Mouse (Mus musculus) cerebellum, postnatal 25 days (tissue): ENCODE measurements around the gene Sorl1.

Source experiments
- DNase-seq, 2 experiments: peaks; one replicate each; pipeline ENCODE4 v3.0.0; 2021; ENCODE audit warnings: mixed read lengths in 2 of 2

Gene Sorl1

DNA sequence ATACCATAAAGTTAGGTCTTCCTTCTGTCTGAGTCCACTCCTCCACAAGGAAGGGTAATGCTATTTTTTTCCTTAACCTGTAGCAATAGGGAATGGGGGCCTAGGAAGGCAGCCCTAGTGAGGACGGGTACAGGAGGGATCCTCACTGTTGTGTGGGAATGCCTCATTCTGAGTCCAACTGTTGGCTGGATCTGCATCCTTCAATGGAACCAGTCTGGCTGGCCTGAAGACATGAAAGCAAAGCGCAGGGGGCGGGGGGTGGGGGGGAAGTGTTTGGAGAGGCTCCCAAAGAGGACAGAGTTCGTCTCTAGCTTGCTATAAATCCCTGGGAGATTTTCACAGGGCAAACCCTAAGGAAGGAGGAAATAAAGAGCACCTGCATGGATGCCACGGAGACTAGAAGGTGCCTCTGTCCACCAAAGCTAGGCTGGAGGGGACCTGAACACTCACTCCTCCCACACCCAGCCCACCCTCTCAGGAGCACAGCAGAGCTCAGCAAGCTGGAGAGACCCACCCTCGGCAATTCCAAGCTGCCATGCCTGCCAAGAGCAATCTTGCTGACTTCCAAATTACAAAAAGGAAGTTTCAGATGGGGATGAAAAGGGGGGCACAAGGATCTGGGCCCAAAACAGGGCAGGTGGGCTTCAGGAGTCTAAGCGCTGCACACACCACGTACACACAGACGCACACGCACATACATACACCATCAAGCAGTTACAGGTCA is 2.3 kb downstream of the Sorl1 start:
- DNase-seq, result peak; percentile 53 to 54

DNA sequence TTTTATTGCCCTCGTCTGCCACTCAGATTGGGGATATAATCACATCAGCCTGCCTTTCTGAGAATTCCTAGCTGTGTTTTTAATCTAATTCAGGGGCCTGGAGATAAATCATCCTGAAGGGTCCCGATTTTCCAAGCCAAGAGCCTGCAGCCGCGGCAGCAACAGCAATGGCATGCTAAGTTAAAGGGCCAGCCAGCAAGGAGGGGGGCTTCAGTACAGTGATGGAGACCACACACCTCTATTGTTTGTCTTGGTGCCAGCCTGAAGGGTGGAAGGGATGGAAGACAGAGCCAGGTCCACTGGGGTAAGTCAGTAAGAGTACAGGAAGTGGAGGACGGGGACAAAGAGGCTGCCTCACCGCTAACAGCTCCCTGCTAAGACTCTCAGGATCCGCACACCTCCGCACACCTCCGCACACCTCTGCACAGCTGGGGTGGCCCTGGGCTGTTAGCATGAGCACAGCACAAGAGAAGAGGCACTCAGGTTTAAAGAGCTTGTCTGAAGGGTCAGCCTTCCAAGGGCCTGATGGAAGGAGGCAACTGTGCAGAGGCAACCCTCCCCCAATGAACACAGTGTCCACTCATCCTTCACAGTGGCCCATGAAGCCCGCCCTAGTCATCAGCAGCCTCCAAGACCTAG is 7.6 kb downstream of the Sorl1 start:
- no peak for DNase-seq

DNA sequence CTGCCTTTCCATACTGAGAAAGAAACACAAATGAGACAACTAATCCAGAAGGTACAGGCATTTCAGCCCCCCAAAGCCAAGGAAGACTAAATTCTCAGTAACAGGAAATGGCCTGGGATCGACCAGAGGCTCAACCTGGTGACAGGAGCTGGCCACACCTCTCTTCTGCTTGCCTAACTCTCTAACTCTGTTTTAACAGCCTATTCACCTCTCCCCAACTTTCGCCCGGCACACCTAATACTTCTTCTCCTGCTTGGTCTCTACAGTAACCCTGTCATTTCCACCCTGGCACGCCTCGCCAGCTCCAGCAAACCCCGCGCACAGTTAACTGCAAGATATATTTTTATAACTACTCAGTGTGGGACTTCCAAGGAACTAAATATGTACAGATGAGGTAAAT is 9.0 kb downstream of the Sorl1 start:
- DNase-seq, result no peak

DNA sequence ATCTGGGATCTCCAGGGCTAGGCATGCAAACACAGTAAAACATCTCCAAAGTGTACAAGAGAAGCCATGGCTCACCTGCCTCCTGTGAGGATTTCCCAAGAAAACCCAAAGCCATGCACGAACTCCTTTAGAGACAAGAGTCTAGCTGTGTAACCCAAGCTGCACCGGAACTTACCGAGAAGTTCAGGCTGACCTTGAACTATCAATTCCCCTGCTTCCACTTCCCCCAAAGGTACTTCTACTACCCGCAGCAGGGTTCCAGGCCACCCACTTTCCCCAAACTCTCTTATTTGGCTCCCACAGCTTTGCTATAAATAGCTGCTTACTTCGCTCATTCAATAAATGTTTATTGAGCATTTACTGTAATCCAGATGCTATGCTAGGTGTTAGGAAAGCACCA is 10.8 kb downstream of the Sorl1 start:
- no peak for DNase-seq

DNA sequence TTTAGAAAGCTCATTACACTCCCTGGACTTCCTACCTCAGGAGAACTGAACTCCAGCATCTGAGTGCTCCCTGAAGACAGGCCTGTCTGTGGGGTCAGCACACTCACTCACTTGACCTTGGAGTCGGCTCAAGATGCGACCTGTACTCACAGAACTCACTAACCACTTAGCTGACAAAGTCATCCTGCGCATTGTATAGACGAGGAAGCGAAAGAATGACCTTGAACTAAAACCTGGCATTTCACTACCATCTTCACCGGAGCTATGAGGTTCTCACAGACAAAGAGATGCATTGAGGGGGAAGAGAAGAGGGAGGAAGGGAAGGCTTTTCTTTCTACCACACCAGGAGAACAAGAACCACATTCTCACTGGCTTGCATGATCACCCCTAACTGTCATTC is 11.4 kb downstream of the Sorl1 start:
- DNase-seq, result no peak

DNA sequence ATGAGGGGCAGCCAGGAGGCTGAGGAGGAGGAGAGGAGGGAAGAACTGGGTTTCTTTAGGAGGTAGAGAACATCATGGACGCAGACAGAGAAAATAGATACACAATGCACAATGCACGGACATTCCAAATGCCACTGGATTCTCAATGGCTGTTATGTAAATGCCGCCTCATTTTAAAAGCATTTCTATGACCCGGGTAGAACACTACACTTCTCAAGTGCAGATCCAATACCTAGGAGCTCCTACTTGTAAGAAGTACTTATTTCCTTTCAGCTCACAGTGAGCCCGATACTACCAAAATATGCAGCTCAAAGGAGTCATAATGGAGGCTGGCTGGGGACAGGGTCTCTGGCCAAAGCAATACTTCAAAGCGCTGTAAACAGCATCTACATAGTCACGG is 12.8 kb downstream of the Sorl1 start:
- no peak for DNase-seq

DNA sequence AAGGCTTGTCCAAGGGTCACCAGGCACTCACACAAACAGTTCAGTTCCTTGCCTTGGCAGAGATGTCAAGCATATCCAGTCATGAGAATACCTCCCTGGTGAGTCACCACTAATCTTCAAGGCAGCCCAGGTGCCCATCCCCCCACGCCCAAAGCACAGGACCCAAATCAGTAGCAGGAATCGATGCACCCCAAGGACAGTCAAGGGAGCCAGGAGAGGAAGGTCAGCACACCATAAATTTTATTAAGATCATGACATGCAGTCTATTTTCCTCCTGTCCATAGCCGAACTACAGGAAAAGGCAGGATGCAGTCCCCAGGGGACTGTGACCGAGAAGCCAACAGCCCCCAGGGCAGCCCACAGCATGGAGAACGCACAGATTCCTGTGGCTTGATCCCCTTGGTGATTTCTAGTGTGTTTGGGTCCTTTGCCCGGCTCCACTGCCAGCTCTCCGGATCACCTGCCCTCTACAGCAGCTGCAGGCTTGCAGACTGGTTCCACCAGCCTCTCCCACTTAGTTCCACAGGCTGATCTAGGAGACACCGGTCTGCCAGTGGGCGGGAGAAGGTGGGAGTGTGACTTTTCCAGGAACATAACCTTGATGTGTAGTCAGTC is 14.2 kb downstream of the Sorl1 start:
- peak; percentile 55 to 75 for DNase-seq

DNA sequence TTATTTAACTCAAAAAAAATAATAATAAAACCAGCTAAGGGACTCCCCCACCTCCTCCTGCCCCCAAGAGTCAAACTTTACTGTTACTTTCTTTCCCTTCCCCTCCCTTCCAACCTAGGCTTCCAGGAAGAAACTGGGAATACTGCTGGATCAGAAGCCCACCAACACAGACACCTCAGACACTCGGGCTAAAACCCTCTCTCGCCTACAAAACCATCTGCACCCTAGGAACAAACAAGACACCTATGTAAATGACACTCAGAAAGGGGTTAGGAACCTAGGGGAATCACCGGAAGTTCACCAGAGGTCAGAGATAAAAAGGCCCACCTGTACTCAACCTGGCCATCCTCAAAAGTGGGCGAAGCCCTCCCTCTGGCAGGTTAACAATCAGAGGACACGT is 15.0 kb downstream of the Sorl1 start:
- no peak for DNase-seq

DNA sequence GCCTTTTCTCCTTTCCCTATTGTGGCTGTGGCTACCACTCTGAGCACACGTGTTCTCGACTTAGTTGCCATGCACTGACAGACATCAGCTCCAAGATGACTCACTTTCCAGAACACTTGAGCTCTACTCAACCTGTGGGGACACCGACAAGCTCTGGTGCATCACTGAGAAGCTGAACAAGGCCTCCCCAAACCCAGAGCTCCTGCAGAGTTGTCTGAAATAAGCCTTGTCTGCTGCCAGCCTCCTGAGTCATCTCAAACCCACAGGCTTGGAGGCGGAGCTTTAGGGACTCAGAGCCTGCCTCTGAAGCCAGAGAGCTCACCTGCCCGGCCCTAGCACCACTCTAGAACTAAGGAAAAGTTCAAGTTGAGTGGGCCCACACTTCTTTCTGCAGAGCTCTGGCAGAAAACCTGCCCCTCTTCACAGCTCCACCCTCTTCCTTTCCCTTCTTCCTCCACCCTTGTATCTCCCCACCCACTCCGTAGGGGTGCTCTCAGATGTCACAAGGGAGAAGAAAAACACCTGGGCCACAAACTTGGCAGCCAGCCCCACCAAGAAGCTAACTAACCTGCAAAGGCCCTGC is 15.6 kb downstream of the Sorl1 start:
- peak; percentile 76 to 83 for DNase-seq

DNA sequence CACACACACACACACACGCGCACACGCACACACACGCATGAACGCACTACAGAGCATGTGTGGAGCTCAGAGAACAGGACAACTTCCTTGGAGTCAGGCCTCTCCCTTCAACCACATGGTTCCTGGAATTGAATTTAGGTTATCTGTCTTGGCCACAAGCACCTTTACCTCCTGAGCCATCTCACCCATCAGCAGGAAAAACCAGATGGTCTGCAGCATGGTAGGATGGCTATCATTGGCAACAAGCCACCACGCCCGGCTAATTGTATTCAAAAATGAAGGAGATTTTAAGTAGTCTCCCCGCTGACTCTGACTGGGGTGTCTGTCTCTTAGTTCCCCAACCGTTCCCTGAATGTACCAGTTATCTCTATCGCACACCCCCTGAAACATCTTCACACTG is 17.0 kb downstream of the Sorl1 start:
- peak; percentile 90 to 95 for DNase-seq

DNA sequence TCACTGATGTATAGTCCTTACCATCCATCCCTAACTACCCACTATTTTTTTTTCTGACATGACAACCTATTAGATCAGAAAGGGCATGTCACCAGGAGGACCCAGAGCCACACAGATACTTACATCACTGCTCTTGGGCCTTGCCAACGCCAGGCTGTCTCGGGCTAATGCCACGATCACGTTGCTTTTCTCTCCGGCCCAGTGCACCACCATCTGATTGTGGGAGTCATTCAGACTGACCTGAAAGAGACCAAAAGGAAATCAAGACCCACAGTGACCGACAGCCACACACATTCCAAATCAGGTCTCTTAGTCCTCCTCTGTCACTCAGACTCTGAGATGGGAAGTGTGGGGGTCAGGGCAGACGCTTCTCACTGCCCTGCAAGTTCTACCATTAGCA is 17.8 kb downstream of the Sorl1 start:
- peak in 1 of 2 experiments; percentile 55 for DNase-seq

DNA sequence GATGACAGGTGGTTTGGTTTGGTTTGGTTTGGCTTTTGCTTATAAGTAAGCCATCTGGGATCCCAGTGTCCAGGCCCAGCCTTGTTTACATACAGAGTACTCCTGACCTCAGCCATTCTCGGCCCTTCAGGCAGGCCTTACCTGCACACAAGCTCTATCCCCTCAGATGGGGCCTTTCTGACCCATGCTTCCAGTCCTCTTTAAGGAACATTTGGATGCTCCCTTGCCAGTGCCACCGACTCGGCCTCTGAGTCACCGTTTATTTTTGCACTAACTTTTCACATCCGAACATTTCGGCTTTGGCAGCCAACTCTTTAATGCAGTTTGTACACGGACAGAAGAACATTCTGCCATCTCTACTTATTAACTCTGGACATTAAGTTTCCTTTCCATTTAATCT is 20.6 kb downstream of the Sorl1 start:
- peak in 1 of 2 experiments; percentile 55 for DNase-seq

DNA sequence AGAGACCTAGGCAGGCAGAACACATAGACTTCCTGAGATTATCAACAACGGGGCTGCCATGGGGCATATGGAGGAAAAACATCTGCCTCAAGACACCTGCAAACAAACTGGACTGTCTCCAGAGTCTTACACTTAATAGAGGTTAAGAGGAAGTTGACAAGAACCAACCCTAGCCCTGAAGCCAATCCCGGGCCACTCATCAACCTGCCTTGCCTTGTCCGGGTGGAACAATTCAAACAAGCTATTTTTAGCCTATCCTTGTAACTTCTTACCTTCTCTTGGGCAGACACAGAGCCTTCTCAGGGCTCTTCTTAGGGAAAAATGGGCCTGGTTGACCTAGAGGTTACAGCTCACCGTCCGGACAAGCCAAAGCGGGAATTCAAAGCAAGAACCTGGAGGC is 22.1 kb downstream of the Sorl1 start:
- DNase-seq, result no peak

DNA sequence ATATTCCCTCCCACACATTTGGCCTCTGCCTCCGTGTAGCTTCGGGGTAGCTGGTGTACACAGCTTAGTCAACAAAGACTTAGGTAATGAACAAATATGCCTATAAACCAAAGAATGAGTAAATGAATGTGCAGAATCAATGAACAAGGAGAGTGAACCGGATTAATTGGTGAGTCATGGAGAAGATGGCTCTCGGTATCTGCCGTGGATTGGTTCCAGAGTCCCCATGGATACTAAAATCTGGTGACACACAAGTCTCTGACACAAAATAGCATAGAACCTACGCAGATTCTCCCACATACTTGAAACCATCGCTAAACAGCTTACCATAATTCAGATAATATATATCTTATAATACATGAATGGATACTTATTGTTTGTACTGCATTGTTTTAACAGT is 22.8 kb downstream of the Sorl1 start:
- peak in 1 of 2 experiments; percentile 77 for DNase-seq

DNA sequence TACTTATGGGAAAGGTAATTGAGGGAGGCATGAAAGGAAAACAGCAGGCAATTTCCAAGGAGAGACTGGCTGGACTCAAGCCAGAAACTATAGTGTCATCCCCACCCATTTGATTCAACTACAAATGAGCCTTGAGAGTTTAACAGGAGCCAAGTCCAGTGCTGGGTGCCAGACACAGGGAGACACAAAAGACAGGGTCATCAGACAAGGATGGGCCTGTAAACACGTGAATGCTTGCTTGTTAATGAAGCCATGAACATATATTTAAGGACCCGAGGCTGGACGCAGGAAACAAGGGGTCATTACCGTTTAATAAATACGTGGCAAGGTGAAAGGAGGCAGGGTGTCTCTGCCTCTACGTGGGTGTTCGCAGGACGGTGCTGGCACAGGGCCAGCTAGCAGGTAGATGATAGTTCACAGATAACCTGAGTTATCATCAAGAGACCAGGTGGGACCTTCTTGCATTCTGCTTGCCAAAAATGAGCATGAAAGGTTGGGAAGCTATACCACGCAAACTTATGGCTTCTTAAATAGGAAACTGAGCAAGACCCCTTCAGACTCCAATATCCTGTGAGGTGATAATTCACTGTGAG is 23.4 kb downstream of the Sorl1 start:
- DNase-seq, result peak in 1 of 2 experiments; percentile 57

DNA sequence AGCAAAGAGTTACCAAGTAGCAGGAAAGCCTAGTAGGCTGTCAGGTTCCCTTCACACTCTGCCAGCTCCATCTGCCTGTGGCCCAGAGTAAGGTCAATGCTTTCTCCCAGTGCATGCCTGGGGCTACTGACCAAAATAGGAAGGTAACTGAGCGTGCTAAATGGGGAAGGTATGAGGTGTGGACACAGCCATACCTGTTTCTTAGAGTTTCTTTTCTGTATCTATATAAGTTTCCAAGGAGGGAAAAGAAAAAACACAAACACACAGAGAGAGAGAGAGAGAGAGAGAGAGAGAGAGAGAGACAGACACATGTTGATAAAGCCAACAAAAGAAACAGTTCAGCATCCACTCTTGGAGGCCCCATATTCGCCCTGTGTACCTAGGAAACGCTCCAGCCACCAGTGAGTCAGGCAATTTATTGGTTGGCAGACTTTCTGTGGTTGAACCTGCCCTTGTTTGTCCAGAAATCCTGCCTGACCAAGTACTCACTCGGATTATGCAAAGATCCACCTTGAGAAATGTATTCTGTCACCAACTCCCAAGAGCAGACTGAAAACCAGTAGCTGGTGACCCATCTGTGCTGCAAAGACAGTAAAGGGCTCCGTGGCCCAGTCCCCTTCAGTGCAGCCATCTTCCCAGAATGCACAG is 25.5 kb downstream of the Sorl1 start:
- DNase-seq, result no peak

DNA sequence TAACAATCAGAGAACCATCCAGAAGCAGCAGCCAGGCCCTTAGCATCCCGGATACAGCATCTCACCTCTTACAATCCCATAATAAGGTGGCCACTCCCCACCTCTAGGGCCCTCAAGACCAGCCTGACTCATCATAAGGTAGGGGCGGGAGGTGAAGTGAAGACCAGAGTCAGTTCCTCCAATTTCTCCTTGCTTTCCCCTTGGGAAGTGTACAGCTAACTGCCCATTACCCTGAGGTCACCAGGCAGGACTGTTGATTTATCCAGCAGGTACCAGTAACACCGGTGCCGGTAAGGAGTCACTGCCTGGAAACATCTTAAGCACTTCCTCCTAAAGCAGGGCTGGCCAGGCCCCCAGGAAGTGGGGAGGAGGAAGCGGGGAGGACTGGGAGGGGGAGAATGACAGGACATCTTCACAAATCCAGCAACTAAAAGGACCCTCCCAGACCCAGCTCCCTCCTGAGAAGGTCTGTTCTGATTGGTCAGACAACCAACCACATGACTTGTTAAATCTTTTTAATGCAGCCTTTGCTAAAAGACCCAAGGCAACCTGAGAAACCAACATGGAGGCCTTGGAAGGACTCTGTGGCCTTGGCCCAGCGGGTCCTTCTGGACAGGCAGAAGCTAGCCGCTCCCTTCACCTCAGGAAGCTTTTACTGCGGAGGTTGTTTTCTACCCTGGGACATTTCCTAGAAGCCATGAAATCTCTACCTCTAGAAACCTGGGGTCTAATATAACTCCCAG is 26.2 kb downstream of the Sorl1 start:
- no peak for DNase-seq

DNA sequence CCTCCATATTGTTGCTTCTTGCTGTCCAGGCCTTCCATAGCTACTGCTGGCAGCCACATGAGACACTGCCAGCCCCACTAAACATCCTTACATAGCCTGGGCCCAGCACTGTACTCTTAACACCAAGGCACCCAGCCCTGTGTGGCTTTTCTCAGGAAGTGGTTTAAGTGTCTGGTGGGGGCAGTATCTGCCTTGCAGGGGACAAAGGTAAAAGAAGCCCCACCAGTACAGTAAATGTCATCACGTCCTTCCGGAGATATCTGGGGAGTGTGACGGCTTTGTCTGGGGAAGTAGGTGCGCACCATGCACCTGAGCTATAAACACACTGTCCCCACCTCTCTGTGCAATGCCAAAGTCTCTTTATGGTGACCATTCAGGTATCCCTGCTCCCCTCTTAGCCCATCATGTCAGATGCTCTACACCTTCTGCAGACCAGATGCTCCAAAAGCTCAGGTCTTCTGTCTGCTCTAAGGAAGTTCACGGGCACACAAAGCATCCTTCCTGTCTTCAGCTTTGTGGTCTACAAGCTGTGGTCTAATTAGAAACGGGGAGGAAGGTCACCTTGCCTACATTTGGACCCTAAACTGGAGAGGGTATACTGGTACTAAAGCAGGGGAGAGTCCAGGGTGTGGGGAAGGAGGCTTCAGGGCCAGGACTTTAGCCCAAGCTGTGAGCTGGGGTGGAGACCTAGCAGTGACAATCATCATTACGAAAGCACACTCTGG is 26.9 kb downstream of the Sorl1 start:
- no peak for DNase-seq

DNA sequence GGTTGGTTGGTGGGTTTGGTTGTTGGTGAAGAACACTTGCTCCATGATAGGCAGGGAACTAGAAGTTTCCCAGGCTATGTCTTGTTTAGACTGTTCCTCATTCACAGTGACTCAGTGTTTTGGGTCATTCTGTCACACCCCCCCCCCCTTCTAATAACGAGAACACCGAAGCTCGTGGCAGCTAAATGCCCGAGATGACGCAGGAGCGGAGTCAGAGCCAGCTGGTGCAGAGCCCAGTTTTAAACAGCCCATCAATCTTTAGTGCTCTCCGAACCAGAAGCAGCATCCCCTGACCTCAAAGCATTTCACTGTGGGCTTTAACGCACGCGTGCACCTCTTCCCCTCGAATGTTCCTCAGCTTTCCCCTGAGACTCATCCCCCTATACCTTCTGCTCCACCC is 29.3 kb downstream of the Sorl1 start:
- DNase-seq, result peak; percentile 65 to 76

DNA sequence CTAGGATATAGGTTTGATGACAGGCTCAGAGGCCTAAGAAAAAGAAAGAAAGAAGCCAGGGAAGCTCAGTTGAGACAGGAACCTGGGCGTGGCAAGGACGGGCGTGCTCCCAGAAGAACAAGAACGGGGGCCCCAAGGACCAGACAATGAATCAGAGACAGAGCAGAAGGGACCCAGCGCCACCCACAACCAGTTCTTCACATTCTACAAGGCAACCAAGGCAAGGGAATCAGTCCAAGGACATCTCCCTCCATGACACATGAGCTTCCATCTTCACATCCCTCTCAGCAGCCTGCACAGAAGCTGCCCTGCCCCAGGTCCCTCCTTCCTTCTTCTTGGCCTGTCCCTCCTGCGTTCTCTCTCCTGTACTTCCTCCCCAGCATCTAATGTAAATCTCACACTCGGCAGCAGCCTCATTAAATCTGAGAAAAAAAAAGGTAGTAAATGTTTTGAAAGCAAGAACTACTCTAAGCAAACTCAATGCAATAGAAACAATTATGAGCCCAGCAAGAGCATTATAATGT is 30.0 kb downstream of the Sorl1 start:
- no peak for DNase-seq

DNA sequence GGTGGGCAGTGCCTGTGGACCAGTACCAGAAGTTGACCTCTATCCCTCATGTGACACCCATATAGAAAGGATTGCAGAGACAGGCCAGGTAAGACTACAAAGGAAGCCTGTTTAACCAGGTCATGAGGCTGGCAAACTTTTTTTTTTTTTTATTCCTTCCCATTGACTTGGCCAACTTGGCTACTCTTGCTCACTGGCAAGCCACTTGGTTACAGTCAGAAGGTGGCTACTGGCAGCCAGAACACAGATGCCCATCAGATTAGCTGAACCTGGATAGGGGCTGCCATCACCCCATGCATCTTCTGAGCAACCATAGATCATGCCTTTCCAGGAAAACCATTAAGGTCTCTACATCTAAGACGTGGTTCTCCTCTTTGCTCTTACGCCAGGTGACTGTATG is 31.3 kb downstream of the Sorl1 start:
- DNase-seq, result no peak
